Mouse (Mus musculus): ENCODE data around the gene Adcy1. TPM values are rescaled to one million over a fixed set of nuclear protein-coding genes. Genes with fewer than 3 reads are reported as not detected.

The Adcy1 gene
- polyA plus RNA-seq, 1 experiment from 2014 or later, result 0.87 TPM

DNA sequence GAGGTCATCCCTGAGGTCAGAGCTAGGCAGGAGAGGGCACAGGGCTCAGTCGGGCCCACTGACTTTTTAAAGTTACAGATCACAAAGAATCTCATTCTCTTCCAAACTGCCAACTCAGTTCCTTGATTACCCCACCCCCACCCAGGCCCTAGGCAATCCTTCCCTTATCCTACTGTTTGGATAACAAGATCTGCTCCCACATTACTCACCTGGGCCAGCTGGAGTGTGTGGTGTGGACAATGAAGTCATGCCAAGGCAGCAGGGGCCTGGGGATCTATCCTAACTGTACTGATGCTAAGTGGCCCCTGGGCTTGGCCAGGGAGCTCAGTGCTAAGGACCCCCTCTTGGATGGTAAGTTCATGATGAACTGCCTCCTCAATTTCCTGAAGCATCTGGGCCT, 121.1 kb downstream of the Adcy1 start:
- H3K4me1 ChIP-seq, result peaks cover 10% of the 10 kb centered on the region
- H3K4me2 ChIP-seq, result no peak overlapping the region
- H3K27me3 ChIP-seq (replicated peaks), result 0 out of 2 replicates have a peak, but pooled peaks cover 4% of the 10 kb centered on the region
- H3K4me3 ChIP-seq, result no peak overlapping the region
- no peak overlapping the region for H3K27ac ChIP-seq (replicated peaks)
- H3K9ac ChIP-seq, result no peak overlapping the region
- no peaks in the 10 kb centered on the region for H3K9me3 ChIP-seq
- no peak for ATAC-seq (ENCODE audit: extremely low read depth, insufficient number of reproducible peaks, low FRiP score, low TSS enrichment)
- H3K36me3 ChIP-seq, result no peaks in the 10 kb centered on the region
- 10% methylated on average over 1 of the region's 1 CpGs for WGBS

DNA sequence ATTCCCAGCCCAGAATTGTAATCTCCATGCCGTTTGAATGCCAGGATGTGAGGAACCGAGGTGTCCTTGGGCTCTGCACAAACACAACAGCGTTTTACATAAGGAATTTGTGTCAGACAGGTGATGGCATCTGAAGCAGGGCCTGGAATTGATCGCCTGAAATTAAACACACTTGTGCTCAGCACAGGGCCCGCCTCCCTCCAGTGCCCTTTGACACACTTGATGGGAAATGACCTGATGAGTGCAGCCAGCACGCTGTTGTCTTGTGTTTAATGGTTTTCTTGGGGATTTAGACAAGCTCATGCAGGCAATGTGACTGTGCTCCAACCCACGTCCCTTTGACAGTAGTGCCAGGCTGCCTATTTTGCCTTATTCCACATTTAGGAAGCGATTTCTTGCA, 124.2 kb downstream of the Adcy1 start:
- H3K4me2 ChIP-seq, result no peak overlapping the region
- ATAC-seq (ENCODE audit: extremely low read depth, insufficient number of reproducible peaks, low FRiP score, low TSS enrichment), result no peak
- no peak overlapping the region for H3K27ac ChIP-seq (replicated peaks)
- no peak overlapping the region for H3K9ac ChIP-seq
- peaks cover 7% of the 10 kb centered on the region; the same call in 1 of the 2 replicates for H3K27me3 ChIP-seq (replicated peaks)
- H3K4me3 ChIP-seq, result no peak overlapping the region
- WGBS, result 58% methylated on average over 8 of the region's 8 CpGs
- peaks cover 20% of the 10 kb centered on the region for H3K4me1 ChIP-seq
- H3K36me3 ChIP-seq, result no peaks in the 10 kb centered on the region
- H3K9me3 ChIP-seq, result no peaks in the 10 kb centered on the region

DNA sequence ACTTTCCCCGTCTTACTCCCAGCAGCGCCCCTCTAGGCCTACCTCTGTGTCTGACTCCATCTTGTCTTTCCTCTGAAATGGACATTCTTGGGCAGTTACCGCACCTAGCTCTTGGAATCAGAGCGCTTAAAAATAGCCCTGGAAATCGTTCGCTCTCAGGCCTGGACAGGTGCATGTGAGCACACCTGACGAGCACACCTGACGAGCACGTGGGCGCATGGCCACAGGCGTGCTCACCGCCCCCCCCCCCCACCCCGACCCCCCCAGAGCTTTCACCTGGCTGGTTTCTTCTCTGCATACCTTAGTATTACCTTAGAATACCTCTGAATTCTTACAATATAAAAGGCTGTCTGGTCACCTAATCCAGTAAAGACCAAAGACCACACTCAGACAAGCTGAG, 125.2 kb downstream of the Adcy1 start, which contains the start of gene Gm11985:
Gm11985 (minus strand) TSS at position 101 of the 400 bp plus-strand sequence.
- H3K4me2 ChIP-seq, result no peak within 1 kb of the TSS
- no peaks in the 10 kb centered on the region for H3K9me3 ChIP-seq
- peaks cover 28% of the 10 kb centered on the region for H3K4me1 ChIP-seq
- 80% methylated on average over 13 of the region's 13 CpGs for WGBS
- H3K27me3 ChIP-seq (replicated peaks), result peaks cover 7% of the 10 kb centered on the region; the same call in 1 of the 2 replicates
- ATAC-seq (ENCODE audit: extremely low read depth, insufficient number of reproducible peaks, low FRiP score, low TSS enrichment), result no peak
- H3K36me3 ChIP-seq, result no peaks in the 10 kb centered on the region
- H3K27ac ChIP-seq (replicated peaks), result no peak within 1 kb of the TSS
- H3K9ac ChIP-seq, result no peak within 1 kb of the TSS
- no peak within 1 kb of the TSS for H3K4me3 ChIP-seq

DNA sequence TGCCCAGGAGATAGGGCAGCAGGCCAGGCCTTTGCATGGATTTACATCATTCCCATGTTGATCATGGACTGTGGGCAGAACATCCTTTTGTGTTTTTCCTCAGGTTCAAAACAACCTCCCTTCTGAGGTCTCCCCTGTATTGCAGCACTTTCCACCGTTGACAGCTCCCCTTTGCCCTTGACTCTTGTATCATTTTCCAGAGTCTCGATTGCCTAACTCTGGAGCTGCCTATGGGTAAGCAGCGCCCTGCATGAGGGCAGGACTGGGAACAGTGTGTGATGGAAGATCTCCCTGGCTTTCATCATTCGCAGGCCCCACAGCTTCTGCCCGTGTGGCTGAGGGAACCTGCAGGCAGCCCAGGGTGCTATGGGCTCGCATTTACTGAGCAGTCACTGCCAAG, 129.4 kb downstream of the Adcy1 start:
- 25% methylated on average over 6 of the region's 6 CpGs for WGBS
- no peak for ATAC-seq (ENCODE audit: extremely low read depth, insufficient number of reproducible peaks, low FRiP score, low TSS enrichment)

DNA sequence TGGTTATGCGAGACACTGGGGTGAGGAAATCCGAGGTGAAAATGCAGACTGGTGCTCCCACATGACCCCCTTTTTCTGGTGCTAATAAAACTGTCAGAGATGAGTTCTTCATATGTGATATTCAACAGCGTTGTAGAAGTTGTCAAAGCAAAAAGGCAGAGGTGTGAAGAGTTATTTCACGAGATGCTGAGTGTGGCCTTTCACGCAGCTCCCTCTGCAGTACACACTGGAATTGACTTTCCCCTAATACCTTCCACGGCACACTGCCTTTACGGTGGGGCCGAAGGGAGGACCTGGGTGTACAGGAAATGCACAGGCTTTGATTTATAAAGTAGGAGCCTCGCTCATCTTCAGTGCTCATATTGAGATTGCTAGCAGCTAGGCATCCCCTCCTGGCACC, 129.8 kb downstream of the Adcy1 start:
- Histone ChIP-seq H3K9ac (no peak overlapping the region), H3K27ac (replicated peaks) (no peak overlapping the region), H3K4me1 (peaks cover 18% of the 10 kb centered on the region), H3K4me2 (no peak overlapping the region), H3K9me3 (peaks cover 5% of the 10 kb centered on the region; the same call in 1 of the 2 replicates), H3K4me3 (no peak overlapping the region), H3K27me3 (replicated peaks) (peaks cover 3% of the 10 kb centered on the region; the same call in 1 of the 2 replicates), H3K36me3 (no peaks in the 10 kb centered on the region)
- no peak for ATAC-seq (ENCODE audit: extremely low read depth, insufficient number of reproducible peaks, low FRiP score, low TSS enrichment)
- 60% methylated on average over 9 of the region's 9 CpGs for WGBS

More for the DNA sequence above, 129.4 kb downstream of the Adcy1 start:
- H3K27ac ChIP-seq (replicated peaks), result no peak overlapping the region
- H3K36me3 ChIP-seq, result no peaks in the 10 kb centered on the region
- H3K9me3 ChIP-seq, result peaks cover 5% of the 10 kb centered on the region; the same call in 1 of the 2 replicates
- H3K4me2 ChIP-seq, result no peak overlapping the region
- H3K4me1 ChIP-seq, result peaks cover 18% of the 10 kb centered on the region
- peaks cover 3% of the 10 kb centered on the region; the same call in 1 of the 2 replicates for H3K27me3 ChIP-seq (replicated peaks)
- H3K4me3 ChIP-seq, result no peak overlapping the region
- H3K9ac ChIP-seq, result no peak overlapping the region

DNA sequence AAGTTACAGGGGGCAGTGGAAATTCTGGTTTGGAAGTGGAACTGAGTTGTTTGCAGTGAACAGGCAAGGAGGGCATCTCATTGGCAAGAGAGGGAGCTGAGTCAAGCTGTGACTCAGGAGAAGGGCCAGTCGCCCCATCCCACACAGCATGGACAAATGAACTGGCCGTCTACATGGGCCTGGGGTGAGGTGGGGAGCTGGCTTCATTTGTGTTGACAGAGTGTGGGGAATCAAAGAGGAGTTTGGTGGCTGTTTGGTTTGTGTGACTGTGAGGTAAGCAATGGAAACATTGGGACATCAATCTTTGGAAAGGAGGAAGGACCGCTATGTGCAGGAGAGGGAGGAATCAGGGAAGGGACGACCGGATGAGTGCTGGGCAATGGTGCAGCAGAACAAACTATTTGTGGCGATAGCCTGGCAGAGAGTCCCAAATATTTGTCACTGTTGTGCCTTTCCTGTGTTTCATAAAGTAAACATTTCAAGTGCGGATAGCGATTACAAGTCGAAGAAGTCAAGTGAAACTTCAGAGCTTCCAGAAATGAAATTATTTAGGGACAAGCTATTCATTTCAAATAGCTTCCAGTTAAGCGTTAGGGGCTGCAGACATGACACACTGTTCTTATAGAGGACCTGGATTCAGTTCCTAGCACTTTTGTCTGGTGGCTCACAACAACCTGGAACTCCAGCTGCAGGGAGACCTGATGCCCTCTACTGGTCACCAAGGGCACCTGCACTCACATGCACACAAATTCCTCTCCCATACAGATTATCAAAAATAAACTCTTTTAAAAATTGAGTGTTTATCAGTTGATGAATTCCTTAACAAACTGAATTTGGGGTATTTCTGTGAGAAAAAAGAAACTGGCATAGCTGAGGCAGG, 131.4 kb downstream of the Adcy1 start:
- peaks cover 3% of the 10 kb centered on the region; the same call in 1 of the 2 replicates for H3K27me3 ChIP-seq (replicated peaks)
- peaks cover 18% of the 10 kb centered on the region for H3K4me1 ChIP-seq
- no peak overlapping the region for H3K9ac ChIP-seq
- H3K36me3 ChIP-seq, result no peaks in the 10 kb centered on the region
- no peak for ATAC-seq (ENCODE audit: extremely low read depth, insufficient number of reproducible peaks, low FRiP score, low TSS enrichment)
- peaks cover 5% of the 10 kb centered on the region; the same call in 1 of the 2 replicates for H3K9me3 ChIP-seq
- H3K4me2 ChIP-seq, result no peak overlapping the region
- 89% methylated on average over 10 of the region's 10 CpGs for WGBS
- no peak overlapping the region for H3K4me3 ChIP-seq
- H3K27ac ChIP-seq (replicated peaks), result no peak overlapping the region

- no peak overlapping the region for H3K4me3 ChIP-seq
- H3K4me2 ChIP-seq, result no peak overlapping the region
- H3K27me3 ChIP-seq (replicated peaks), result peaks cover 3% of the 10 kb centered on the region; the same call in 1 of the 2 replicates
- peaks cover 5% of the 10 kb centered on the region; the same call in 1 of the 2 replicates for H3K9me3 ChIP-seq
- ATAC-seq (ENCODE audit: extremely low read depth, insufficient number of reproducible peaks, low FRiP score, low TSS enrichment), result no peak
- H3K27ac ChIP-seq (replicated peaks), result no peak overlapping the region
- 76% methylated on average over 4 of the region's 4 CpGs for WGBS
- peaks cover 13% of the 10 kb centered on the region for H3K4me1 ChIP-seq
- no peak overlapping the region for H3K9ac ChIP-seq
- H3K36me3 ChIP-seq, result no peaks in the 10 kb centered on the region
Observed at GRCm38 (mm10) chr11:7195312-7195685, 132.0 kb downstream of the Adcy1 start.

DNA sequence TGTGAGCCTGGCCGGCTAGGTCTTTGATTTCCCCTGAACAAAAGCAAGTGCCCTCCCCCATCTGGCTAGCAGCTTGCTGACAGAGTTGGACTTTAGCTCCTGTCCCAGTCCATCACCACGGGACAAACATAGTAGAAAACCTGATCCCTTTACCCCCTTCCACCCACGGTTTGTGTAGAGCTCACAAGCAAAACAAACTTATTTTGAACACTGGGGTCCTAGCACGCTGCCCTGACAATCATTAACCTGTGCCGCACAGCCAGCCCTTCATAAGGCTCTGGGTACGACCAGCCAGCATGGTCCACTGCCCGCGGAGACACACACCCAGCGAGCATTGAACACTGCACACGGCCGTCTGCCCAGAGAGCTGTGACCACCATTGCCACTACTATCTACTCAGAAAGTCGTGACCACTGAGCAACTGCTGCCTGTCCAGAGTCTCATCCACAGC, 134.2 kb downstream of the Adcy1 start, which contains the start of gene Igfbp1:
Igfbp1 (plus strand) TSS at position 292 of the 451 bp plus-strand sequence.
- Histone ChIP-seq H3K4me1 (peaks cover 8% of the 10 kb centered on the region), H3K4me3 (no peak within 1 kb of the TSS), H3K9ac (no peak within 1 kb of the TSS), H3K4me2 (no peak within 1 kb of the TSS), H3K36me3 (no peaks in the 10 kb centered on the region), H3K27me3 (replicated peaks) (no peaks in the 10 kb centered on the region), H3K27ac (replicated peaks) (no peak within 1 kb of the TSS; the same call in 1 of the 2 replicates), H3K9me3 (peaks cover 5% of the 10 kb centered on the region; the same call in 1 of the 2 replicates)
- 74% methylated on average over 12 of the region's 12 CpGs for WGBS
- no peak for ATAC-seq (ENCODE audit: extremely low read depth, insufficient number of reproducible peaks, low FRiP score, low TSS enrichment)

GRCm38 (mm10) chr11:7198006-7198405, 134.7 kb downstream of the Adcy1 start:
- H3K36me3 ChIP-seq, result no peaks in the 10 kb centered on the region
- peaks cover 5% of the 10 kb centered on the region; the same call in 1 of the 2 replicates for H3K9me3 ChIP-seq
- no peak overlapping the region for H3K4me3 ChIP-seq
- H3K4me2 ChIP-seq, result no peak overlapping the region
- no peak overlapping the region for H3K27ac ChIP-seq (replicated peaks)
- 84% methylated on average over 19 of the region's 19 CpGs for WGBS
- ATAC-seq (ENCODE audit: extremely low read depth, insufficient number of reproducible peaks, low FRiP score, low TSS enrichment), result no peak
- H3K27me3 ChIP-seq (replicated peaks), result no peaks in the 10 kb centered on the region
- peaks cover 4% of the 10 kb centered on the region; the same call in 1 of the 2 replicates for H3K4me1 ChIP-seq
- no peak overlapping the region for H3K9ac ChIP-seq

DNA sequence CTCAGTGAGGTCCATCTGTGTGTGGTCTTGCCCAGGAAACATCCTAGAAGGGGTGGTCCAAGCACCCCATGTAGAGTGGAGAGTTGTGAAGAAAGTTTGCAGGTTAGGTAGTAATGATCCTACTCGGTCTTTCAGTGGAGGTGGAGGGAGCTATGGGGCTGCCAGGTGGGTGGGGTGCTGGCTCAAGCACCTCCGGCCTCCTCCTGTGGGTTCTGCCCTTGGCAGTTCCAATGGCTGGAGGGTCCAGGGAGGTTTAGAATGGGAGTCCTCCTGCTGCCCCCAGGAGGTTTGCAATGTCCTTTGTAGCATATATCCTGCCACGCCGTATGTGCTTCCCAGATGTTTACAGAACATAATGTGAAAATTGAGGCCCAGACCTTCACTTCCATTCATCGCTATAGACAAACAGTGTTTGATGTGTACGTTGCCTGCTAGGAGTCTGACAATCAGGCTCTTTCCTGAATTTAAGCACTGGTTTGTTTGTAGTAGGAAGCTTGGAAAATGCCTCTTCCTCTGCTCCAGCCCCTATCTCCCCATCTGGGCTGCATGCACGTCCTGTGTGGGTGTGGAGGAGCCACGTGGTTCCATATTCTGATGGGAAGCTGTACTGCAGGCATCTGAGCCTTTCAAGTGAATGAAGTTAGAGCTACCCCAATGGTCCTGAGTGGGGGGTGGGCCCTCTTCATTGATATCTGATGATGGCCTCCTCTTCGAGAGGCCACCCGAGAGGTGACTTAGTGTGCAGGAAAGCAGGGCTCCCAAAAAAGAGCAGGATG, 135.4 kb downstream of the Adcy1 start:
- no peak for ATAC-seq (ENCODE audit: extremely low read depth, insufficient number of reproducible peaks, low FRiP score, low TSS enrichment)
- Histone ChIP-seq H3K27me3 (replicated peaks) (no peaks in the 10 kb centered on the region; the same call in 1 of the 2 replicates), H3K4me1 (no peaks in the 10 kb centered on the region), H3K9ac (no peak overlapping the region), H3K4me2 (no peak overlapping the region), H3K4me3 (no peak overlapping the region), H3K36me3 (no peaks in the 10 kb centered on the region), H3K27ac (replicated peaks) (no peak overlapping the region; the same call in 1 of the 2 replicates), H3K9me3 (peaks cover 5% of the 10 kb centered on the region; the same call in 1 of the 2 replicates)
- WGBS, result 60% methylated on average over 10 of the region's 10 CpGs

All from heart, embryonic 13.5 days (tissue).